Mouse (Mus musculus) heart, embryonic 11.5 days (tissue): ENCODE measurements around the gene Focad. TPM values are rescaled to one million over a fixed set of nuclear protein-coding genes. Genes with fewer than 3 reads are reported as not detected.

Source experiments
- ATAC-seq: fragments of 200-750 bp; cut with Nextera tagmentation; replicated peaks from 2 replicates; pipeline ENCODE4 v1.8.0; 2017; ENCODE audit warnings: moderate library complexity; ENCODE audit not compliant: insufficient number of reproducible peaks, low FRiP score, low TSS enrichment
- H3K27ac ChIP-seq: fragments of 300-500 bp; sonication (generic); 2 replicates; pipeline ENCODE4 v1.5.1; 2014; ENCODE audit warnings: mild to moderate bottlenecking, low read depth, low read length
- H3K27me3 ChIP-seq: fragments of 300-500 bp; sonication (generic); 2 replicates; pipeline ENCODE4 v1.6.1; 2014; ENCODE audit warnings: mild to moderate bottlenecking, low read length, mixed read lengths; ENCODE audit not compliant: control insufficient read depth, insufficient read depth
- H3K36me3 ChIP-seq: fragments of 300-500 bp; sonication (generic); 2 replicates; pipeline ENCODE4 v1.6.1; 2014; ENCODE audit warnings: mild to moderate bottlenecking, low read length, moderate library complexity, mixed read lengths; ENCODE audit not compliant: control insufficient read depth, insufficient read depth
- H3K4me1 ChIP-seq: fragments of 300-500 bp; sonication (generic); 2 replicates; pipeline ENCODE4 v1.6.1; 2014; ENCODE audit warnings: low read length; ENCODE audit not compliant: control insufficient read depth, insufficient read depth
- H3K4me2 ChIP-seq: fragments of 300-500 bp; sonication (generic); 2 replicates; pipeline ENCODE4 v1.6.1; 2014; ENCODE audit warnings: mild to moderate bottlenecking, moderate library complexity
- H3K4me3 ChIP-seq: fragments of 300-500 bp; sonication (generic); 2 replicates; pipeline ENCODE4 v1.5.1; 2014; ENCODE audit warnings: low read depth, low read length
- H3K9ac ChIP-seq: fragments of 300-500 bp; sonication (generic); 2 replicates; pipeline ENCODE4 v1.6.1; 2014; ENCODE audit warnings: mild to moderate bottlenecking, low read depth, low read length, moderate library complexity
- H3K9me3 ChIP-seq: fragments of 300-500 bp; sonication (generic); replicated peaks from 2 replicates; pipeline ENCODE4 v1.6.1; 2016; ENCODE audit warnings: low read length; ENCODE audit not compliant: control insufficient read depth
- WGBS: fragments of 180-500 bp; shearing (Covaris S2); extraction: QIAGEN DNeasy Blood & Tissue Kit; methylation state at CpG from one replicate; pipeline ENCODE4 v1.1.7; 2014; ENCODE audit not compliant: insufficient replicate concordance; 5-methylcytosine and 5-hydroxymethylcytosine counted together
- polyA plus RNA-seq: library from polyadenylated mRNA; unstranded; fragments of >200 nt; fragmentation: Nextera tagmentation; extraction: Ambion mirVana; gene quantifications from 2 replicates; pipeline ENCODE4 v1.2.1, GENCODE M21; 2014

The Focad gene
- polyA plus RNA-seq, 1 experiment from 2014 or later = 12.2 TPM

DNA sequence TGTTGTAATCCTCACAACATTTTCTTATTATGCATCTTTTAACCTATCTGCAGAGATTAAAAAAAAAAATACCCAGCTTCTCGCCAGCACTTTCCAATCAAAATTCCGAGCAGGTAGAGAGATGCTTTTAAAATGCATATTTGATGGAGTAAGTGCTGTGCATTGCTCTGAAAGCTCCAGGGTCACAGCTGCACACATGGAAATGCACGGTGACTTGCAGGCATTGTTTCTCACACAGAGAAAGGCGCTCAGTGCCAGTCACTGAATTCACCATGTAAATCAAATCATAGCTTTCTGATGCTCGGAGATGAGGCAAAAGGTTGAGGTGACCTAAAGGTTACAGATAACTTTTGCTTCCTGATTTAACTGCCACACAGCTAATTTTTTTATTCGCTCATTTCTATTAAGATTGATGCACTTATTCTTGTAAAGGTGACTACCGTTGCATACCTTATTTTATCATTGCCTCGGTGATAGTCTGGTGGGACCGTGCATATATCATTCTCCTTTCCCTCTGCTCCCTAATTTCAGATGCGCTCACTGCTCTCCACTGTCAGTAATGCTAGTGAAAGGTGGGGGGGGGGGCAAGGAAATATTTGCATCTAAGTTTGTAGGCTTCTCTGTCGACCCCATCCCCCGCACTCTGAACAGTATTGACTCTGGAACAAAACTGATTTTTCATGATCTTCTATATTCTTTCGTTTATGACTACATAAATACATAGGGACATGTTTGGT lies 69.2 kb downstream of the Focad start:
- H3K9me3 ChIP-seq = no peaks in the 10 kb centered on the region
- no peak overlapping the region for H3K27ac ChIP-seq
- H3K9ac ChIP-seq = no peak overlapping the region
- no peak overlapping the region for H3K4me3 ChIP-seq
- no peak for ATAC-seq
- H3K27me3 ChIP-seq = no peaks in the 10 kb centered on the region
- no peaks in the 10 kb centered on the region for H3K36me3 ChIP-seq
- peaks cover 9% of the 10 kb centered on the region; the same call in 1 of the 2 replicates for H3K4me1 ChIP-seq
- WGBS = 86% methylated on average over 13 of the region's 13 CpGs
- H3K4me2 ChIP-seq = no peak overlapping the region

- ATAC-seq = no peak
- 58% methylated on average over 7 of the region's 7 CpGs for WGBS
These were observed 72.8 kb downstream of the Focad start for GRCm38 (mm10) chr4:88167008-88167862.

DNA sequence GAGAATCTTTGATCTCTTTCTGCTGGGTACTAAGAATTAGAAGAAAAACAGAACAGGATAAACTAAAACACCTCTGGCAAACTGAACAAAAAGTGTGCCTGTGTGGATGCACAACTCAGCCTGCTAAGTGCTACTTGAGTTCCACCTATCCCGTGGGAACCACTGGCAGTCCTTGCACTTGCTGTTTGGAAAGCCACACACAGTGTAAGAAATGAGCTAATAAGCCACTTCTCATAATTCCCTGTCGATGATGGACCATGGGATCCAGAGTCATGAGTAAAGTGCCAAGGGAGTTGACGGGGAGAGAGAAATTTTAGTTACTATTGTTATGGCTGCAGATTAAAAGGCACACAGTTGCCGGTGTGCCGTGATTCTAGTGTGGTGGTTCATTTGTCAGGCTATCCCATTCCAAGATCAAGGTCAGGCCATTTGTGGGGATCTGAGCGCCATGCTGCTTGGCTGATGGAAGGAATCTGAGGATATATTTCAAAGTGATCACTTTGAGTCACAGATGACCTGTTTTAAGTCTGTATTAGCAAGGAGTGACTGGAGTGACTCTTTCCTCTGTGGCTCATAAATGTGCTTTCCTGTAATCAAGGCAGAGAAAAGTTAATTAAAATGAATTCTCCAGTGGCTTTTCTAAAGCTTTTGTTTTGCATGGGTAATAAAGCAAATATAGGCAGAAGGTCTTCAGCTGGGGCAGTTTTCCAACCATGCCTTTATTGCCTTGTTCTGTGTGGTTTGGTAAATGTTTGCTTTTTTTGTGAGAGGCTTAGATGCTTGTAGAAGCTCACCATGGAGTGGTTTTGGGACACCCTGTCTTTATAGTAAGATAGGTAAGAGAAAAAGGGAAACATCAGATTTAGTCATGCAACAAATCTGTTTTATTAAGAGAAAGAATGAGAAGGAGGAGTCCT lies 80.9 kb downstream of the Focad start:
- Histone ChIP-seq H3K4me1 (peaks cover 5% of the 10 kb centered on the region; the same call in 1 of the 2 replicates), H3K27ac (no peak overlapping the region), H3K36me3 (no peaks in the 10 kb centered on the region), H3K27me3 (no peaks in the 10 kb centered on the region), H3K9me3 (no peaks in the 10 kb centered on the region), H3K4me2 (no peak overlapping the region), H3K9ac (no peak overlapping the region), H3K4me3 (no peak overlapping the region)
- WGBS = 82% methylated on average over 6 of the region's 6 CpGs
- ATAC-seq = no peak

More at GRCm38 (mm10) chr4:88167008-88167862, 72.8 kb downstream of the Focad start:
- Histone ChIP-seq H3K36me3 (no peaks in the 10 kb centered on the region), H3K4me2 (no peak overlapping the region), H3K27me3 (no peaks in the 10 kb centered on the region), H3K27ac (no peak overlapping the region), H3K9me3 (no peaks in the 10 kb centered on the region), H3K9ac (no peak overlapping the region), H3K4me1 (peaks cover 18% of the 10 kb centered on the region), H3K4me3 (no peak overlapping the region)

GRCm38 (mm10) chr4:88179296-88179695 lies 84.9 kb downstream of the Focad start:
- ATAC-seq = no peak
- Histone ChIP-seq H3K27ac (no peak overlapping the region), H3K4me3 (no peak overlapping the region), H3K4me1 (peaks cover 2% of the 10 kb centered on the region; the same call in 1 of the 2 replicates), H3K9ac (no peak overlapping the region), H3K36me3 (no peaks in the 10 kb centered on the region), H3K9me3 (no peaks in the 10 kb centered on the region), H3K4me2 (no peak overlapping the region), H3K27me3 (no peaks in the 10 kb centered on the region)
- 78% methylated on average over 2 of the region's 2 CpGs for WGBS

DNA sequence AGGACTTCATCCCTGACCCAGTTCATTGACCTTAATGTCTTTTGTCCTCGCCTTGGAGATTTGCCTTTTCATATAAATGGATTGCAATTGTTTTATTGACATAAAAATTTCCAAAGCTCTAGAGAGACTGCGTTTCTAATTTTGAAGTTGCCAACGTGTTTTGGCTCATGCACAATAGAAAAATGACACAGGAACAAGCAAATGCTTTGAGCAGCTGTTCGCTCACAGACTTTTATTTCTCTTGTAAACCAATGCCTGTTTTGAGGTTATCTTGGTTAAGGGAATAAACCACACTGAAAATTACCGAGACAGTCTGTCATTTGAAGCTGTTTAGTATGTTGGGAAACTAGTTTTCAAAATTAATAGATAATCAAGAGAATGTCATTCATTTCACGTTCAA lies 89.9 kb downstream of the Focad start:
- Histone ChIP-seq H3K4me3 (no peak overlapping the region), H3K4me1 (no peaks in the 10 kb centered on the region; the same call in 1 of the 2 replicates), H3K9ac (no peak overlapping the region), H3K9me3 (no peaks in the 10 kb centered on the region), H3K27ac (no peak overlapping the region), H3K36me3 (no peaks in the 10 kb centered on the region), H3K27me3 (no peaks in the 10 kb centered on the region), H3K4me2 (no peak overlapping the region)
- WGBS = 80% methylated on average over 6 of the region's 6 CpGs
- no peak for ATAC-seq

DNA sequence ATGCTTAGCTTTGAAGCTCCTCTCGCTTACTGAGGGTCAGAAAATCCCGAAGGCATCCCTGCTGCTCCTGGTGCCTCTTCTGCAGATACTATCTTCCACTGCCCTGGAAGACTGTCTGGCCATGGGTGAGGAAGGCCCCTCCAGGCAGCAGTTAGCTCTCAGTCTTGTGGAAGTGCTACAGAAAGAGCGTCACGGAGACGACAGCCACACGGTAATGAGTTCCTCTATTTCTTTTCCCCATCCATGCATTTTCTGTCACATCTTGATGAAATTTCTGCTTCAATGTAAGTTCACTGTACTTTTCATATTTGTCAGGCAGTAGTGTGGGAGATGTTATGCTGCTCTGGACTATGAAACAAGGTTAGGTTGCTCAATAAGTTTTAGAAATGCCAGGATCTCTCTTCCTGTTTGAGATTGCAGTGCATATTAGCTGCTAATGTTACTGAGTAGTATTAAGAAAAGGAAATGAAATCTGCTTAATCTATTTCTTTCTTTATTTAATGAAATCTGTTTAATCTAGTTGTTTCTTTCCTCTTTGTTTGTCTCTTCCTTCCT lies 91.5 kb downstream of the Focad start:
- 76% methylated on average over 6 of the region's 6 CpGs for WGBS

DNA sequence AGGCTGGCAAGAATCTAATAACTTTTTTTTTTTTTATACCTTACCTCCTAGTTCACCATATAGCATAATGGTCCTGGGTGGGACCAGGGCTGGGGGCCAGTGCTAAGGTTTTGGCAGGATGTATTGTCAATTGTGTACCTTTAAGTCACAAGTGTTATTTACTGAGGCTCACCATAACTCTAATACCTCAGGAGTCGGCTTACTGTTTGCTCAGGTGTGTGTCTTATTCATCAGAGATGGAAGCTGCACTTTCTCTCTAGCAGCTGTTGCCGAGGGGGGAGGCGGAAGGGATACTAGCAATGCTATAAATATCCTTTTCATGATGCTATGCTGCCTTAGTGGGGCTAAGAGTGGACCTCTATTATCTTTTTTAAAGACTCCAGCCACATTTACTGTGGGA lies 93.2 kb downstream of the Focad start:
- Histone ChIP-seq H3K4me1 (no peaks in the 10 kb centered on the region; the same call in 1 of the 2 replicates), H3K36me3 (no peaks in the 10 kb centered on the region), H3K4me2 (no peak overlapping the region), H3K9me3 (no peaks in the 10 kb centered on the region), H3K27me3 (no peaks in the 10 kb centered on the region), H3K27ac (no peak overlapping the region), H3K4me3 (no peak overlapping the region), H3K9ac (no peak overlapping the region)
- no peak for ATAC-seq
- WGBS = 60% methylated on average over 3 of the region's 3 CpGs

More for the DNA sequence above, 91.5 kb downstream of the Focad start:
- H3K36me3 ChIP-seq = no peaks in the 10 kb centered on the region
- H3K9me3 ChIP-seq = no peaks in the 10 kb centered on the region
- H3K4me3 ChIP-seq = no peak overlapping the region
- no peak overlapping the region for H3K4me2 ChIP-seq
- no peak overlapping the region for H3K9ac ChIP-seq
- no peak overlapping the region for H3K27ac ChIP-seq
- H3K4me1 ChIP-seq = no peaks in the 10 kb centered on the region; the same call in 1 of the 2 replicates
- no peaks in the 10 kb centered on the region for H3K27me3 ChIP-seq
- ATAC-seq = no peak

DNA sequence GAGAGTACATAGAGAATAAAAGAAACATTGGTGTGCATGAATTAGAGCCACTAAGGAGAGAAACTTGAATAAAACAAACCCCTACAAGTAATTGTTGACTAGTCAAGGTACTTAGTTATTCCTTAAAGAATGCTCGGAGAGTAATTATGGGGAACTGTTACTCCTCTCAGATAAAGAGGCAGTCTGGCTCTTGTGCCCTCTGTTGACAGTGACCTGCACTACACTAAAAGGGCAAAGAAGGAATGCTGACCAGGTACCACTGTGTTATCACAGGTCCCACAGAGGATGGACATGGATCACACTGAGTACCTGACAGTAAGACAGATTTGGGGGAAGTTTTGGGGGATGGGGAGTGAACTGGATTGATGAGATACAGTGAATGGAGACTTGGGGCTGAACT lies 95.1 kb downstream of the Focad start:
- H3K27ac ChIP-seq = no peak overlapping the region
- no peak overlapping the region for H3K4me3 ChIP-seq
- no peaks in the 10 kb centered on the region for H3K36me3 ChIP-seq
- no peak overlapping the region for H3K4me2 ChIP-seq
- H3K9ac ChIP-seq = no peak overlapping the region
- H3K27me3 ChIP-seq = no peaks in the 10 kb centered on the region
- H3K4me1 ChIP-seq = no peaks in the 10 kb centered on the region; the same call in 1 of the 2 replicates
- no peak for ATAC-seq
- no peaks in the 10 kb centered on the region for H3K9me3 ChIP-seq
- WGBS = 66% methylated on average over 1 of the region's 1 CpGs
